Mouse (Mus musculus) brain, embryonic 14.5 days (tissue): ENCODE results near the gene Ctla4.

Experiments used
- CTCF ChIP-seq: fragments of 200-500 bp; IDR thresholded peaks from 2 replicates; pipeline ENCODE4 v1.5.1; 2012; ENCODE audit warnings: inconsistent platforms, mild to moderate bottlenecking, moderate library complexity, borderline replicate concordance; ENCODE audit not compliant: insufficient read depth, insufficient read length; ENCODE audit errors: extremely low read depth
- POLR2A ChIP-seq: fragments of 200-500 bp; IDR thresholded peaks from 2 replicates; pipeline ENCODE4 v1.6.1; 2012; ENCODE audit warnings: mild to moderate bottlenecking, inconsistent platforms, borderline replicate concordance; ENCODE audit not compliant: poor library complexity, insufficient read depth, insufficient read length, severe bottlenecking; ENCODE audit errors: extremely low read depth

DNA sequence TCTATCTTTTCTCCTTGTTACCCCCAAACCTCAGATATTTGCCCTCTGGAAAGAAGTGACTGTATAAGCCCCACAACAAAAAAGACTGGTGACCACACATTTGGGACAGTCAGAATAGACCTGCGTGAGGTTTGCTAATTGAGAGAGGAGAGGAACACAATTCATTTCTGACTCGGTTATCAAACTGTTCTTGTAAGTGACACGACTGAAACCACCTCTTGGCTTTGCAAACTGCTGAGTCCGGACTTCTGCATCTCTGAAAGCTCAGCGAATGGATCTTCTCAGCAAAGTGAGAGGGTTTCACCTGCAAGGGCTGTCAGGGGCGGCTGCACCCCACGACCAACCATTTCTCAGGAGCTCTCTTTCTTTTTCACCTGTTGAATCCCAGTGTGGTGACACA lies 43.6 kb downstream of the Ctla4 start:
- TF ChIP-seq CTCF (no peak), POLR2A (no peak)
